Mouse (Mus musculus): ENCODE measurements around the gene Pga5.

DNA sequence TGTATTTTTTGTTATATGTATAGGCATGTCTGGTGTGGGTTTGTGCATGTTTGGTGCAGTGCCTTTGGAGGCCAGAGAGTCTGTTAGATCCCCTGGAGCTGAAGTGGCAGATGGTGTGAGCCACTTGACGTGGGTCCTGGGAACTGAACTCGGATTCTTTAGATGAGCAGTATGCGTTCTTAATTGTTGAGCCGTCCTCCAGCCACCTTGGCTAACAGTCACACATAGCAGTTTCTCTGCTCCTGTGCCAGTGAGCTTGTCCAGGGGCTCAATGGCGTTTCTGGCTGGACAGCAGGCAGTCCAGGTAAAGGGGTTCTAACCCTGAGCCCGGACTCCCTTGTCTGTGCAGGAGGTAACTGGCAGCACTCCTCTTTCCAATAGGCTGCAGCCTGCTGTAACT is 31.0 kb upstream of the Pga5 start:
- TF ChIP-seq CTCF (IDR thresholded peaks at IDR 0.05; ENCODE audit: borderline replicate concordance, insufficient read depth, low read depth, low read length) (no peak), POLR2A (IDR thresholded peaks at IDR 0.05; ENCODE audit: borderline replicate concordance, insufficient read depth, low read length) (no peak)
